Mouse (Mus musculus): ENCODE measurements around the gene Mvb12a.

DNA sequence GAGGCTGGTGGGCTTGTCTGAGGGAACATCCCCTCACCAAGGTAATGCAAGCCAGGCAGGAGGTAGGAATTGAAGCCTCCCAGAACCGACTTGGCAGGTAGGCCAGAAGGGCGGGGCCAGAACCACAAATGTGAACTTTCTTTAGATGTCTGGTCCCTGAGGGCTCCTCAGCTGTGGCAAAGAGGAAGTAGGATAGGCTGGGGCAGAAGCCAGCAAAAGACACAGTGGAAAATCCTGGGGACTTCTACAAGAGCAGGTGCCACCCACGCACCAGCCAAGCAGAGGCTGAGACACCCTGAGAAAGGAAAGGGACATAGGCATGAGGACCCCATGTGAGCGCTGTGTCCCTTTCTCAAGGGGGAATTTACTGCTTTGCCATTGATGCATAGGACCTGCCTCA is 54.1 kb downstream of the Mvb12a start:
- TF ChIP-seq POLR2A (IDR thresholded peaks at IDR 0.05; ENCODE audit: control insufficient read depth, low read depth, low read length), result no peak
- TF ChIP-seq CTCF (IDR thresholded peaks at IDR 0.05; ENCODE audit: control insufficient read depth, insufficient read depth, insufficient replicate concordance, low read depth, low read length), result no peak
